ENCODE assay signal across 11 mouse cellular contexts in genomic region chr13:92356376-92356775, GRCm38 (mm10). TPM values are rescaled to one million over a fixed set of nuclear protein-coding genes. Genes with fewer than 3 reads are reported as not detected.
DNase-seq lines count a peak whose midpoint lies in the region; ATAC-seq and TF ChIP-seq lines count a peak whose summit lies in the region.
"Had no signal": no experiment of that assay in that cellular context is flagged by ENCODE, and none has a peak within 500 bp of the region (broad histone marks: within the 10 kb centered on the region; RNA-seq: fewer than 3 reads in every experiment).

No protein-coding gene starts in this region.

- TF ChIP-seq CTCF in forebrain, postnatal 0 days (IDR thresholded peaks at IDR 0.05; ENCODE audit: low read depth), result no peak
- TF ChIP-seq CTCF in intestine, postnatal 0 days (IDR thresholded peaks at IDR 0.05; ENCODE audit: low read depth), result no peak

- no peaks in the 10 kb centered on the region for H3K9me3 ChIP-seq in forebrain, embryonic 10.5 days
- H3K9me3 ChIP-seq in forebrain, postnatal 0 days (ENCODE audit: low read length), result no peaks in the 10 kb centered on the region
- H3K9me3 ChIP-seq in megakaryocyte, embryonic 14.5 days, result no peaks in the 10 kb centered on the region
- H3K9me3 ChIP-seq in intestine, postnatal 0 days (ENCODE audit: control insufficient read depth), result no peaks in the 10 kb centered on the region

- H3K4me2 ChIP-seq in forebrain, postnatal 0 days (ENCODE audit: low read depth), result no peak overlapping the region
- peak overlapping the region; percentile 97 for H3K4me2 ChIP-seq in intestine, postnatal 0 days (replicated peaks; ENCODE audit: low read depth)

- H3K27ac ChIP-seq in forebrain, embryonic 10.5 days, result no peak overlapping the region
- no peak overlapping the region for H3K27ac ChIP-seq in forebrain, postnatal 0 days (ENCODE audit: low read depth, low read length)
- no peak overlapping the region for H3K27ac ChIP-seq in intestine, postnatal 0 days (ENCODE audit: low read depth, low read length)

- H3K36me3 ChIP-seq in forebrain, embryonic 10.5 days (replicated peaks), result peaks cover 63% of the 10 kb centered on the region
- no peaks in the 10 kb centered on the region for H3K36me3 ChIP-seq in forebrain, postnatal 0 days (ENCODE audit: insufficient read depth)
- peaks cover 35% of the 10 kb centered on the region for H3K36me3 ChIP-seq in megakaryocyte, embryonic 14.5 days (replicated peaks; ENCODE audit: low read length)
- H3K36me3 ChIP-seq in intestine, postnatal 0 days (ENCODE audit: control insufficient read depth, insufficient read depth), result peaks cover 7% of the 10 kb centered on the region

- H3K27me3 ChIP-seq in forebrain, embryonic 10.5 days (ENCODE audit: poor library complexity, severe bottlenecking), result no peaks in the 10 kb centered on the region
- H3K27me3 ChIP-seq in forebrain, postnatal 0 days (ENCODE audit: insufficient read depth, low read length), result no peaks in the 10 kb centered on the region
- H3K27me3 ChIP-seq in megakaryocyte, embryonic 14.5 days (replicated peaks), result no peaks in the 10 kb centered on the region
- H3K27me3 ChIP-seq in intestine, postnatal 0 days (replicated peaks; ENCODE audit: control insufficient read depth, insufficient read depth, low read length), result no peaks in the 10 kb centered on the region

- peaks cover 34% of the 10 kb centered on the region for H3K4me1 ChIP-seq in forebrain, embryonic 10.5 days
- 0 out of 2 replicates have a peak, but pooled peaks cover 3% of the 10 kb centered on the region for H3K4me1 ChIP-seq in forebrain, postnatal 0 days (ENCODE audit: insufficient read depth)
- H3K4me1 ChIP-seq in megakaryocyte, embryonic 14.5 days, result peaks cover 36% of the 10 kb centered on the region
- 0 out of 2 replicates have a peak, but pooled peaks cover 6% of the 10 kb centered on the region for H3K4me1 ChIP-seq in intestine, postnatal 0 days (replicated peaks; ENCODE audit: control insufficient read depth, insufficient read depth, low read length)

- H3K9ac ChIP-seq in forebrain, postnatal 0 days, result no peak overlapping the region
- H3K9ac ChIP-seq in intestine, postnatal 0 days (ENCODE audit: low read depth, low read length), result no peak overlapping the region

- WGBS in forebrain, embryonic 10.5 days, result 80% methylated on average over 7 of the region's 7 CpGs
- WGBS in forebrain, postnatal 0 days, result 66% methylated on average over 7 of the region's 7 CpGs
- WGBS in intestine, postnatal 0 days, result 77% methylated on average over 7 of the region's 7 CpGs

- ATAC-seq in forebrain, postnatal 0 days, result no peak
- no peak for ATAC-seq in megakaryocyte, adult 5-6 weeks (ENCODE audit: poor library complexity, severe bottlenecking)
- no peak for ATAC-seq in intestine, postnatal 0 days

- DNase-seq in forebrain, embryonic 10.5 days (ENCODE audit: extremely low spot score, low spot score), result no peak
- no peak for DNase-seq in forebrain, postnatal 0 days
- peak; percentile 25 for DNase-seq in retina, postnatal 1 day
- no peak for DNase-seq in thymus, postnatal 25 days
- DNase-seq in frontal cortex, postnatal 36 days (ENCODE audit: low spot score in 2 of 2), result no peak
- DNase-seq: adrenal gland, adult 8-10 months; layer of hippocampus, adult 9-11 months; thymus, adult 18-20 months had no signal

- H3K4me3 ChIP-seq in forebrain, embryonic 10.5 days, result peak overlapping the region; percentile 83
- no peak overlapping the region for H3K4me3 ChIP-seq in forebrain, postnatal 0 days (ENCODE audit: low read depth, low read length)
- H3K4me3 ChIP-seq in megakaryocyte, embryonic 14.5 days (replicated peaks), result peak overlapping the region; percentile 19
- no peak overlapping the region for H3K4me3 ChIP-seq in intestine, postnatal 0 days (ENCODE audit: low read depth, low read length)

RNA-seq across cellular contexts. Expression of gene Msh3, which starts 1.6 kb away (rescaled TPM):
- 36.1 and 37.5 TPM in 2 replicates for polyA plus RNA-seq in forebrain, embryonic 10.5 days (2016; fragmentation: Nextera tagmentation; extraction: Ambion mirVana)
- 26.9 and 33.6 TPM in 2 replicates for total RNA-seq in forebrain, postnatal 0 days (2014; rRNA removed)
- polyA plus RNA-seq in forebrain, postnatal 0 days (2015; fragmentation: Nextera tagmentation; extraction: Ambion mirVana), result 17.2 and 20.3 TPM in 2 replicates
- 1.2 TPM in 1 of 2 replicates, not detected in the other for polyA plus RNA-seq in megakaryocyte, embryonic 14.5 days (2012; ENCODE audit: insufficient read depth, low replicate concordance)
- total RNA-seq in megakaryocyte, adult 5-6 weeks (2015), result 17.3 and 21.3 TPM in 2 replicates
- 27.5 and 34.6 TPM in 2 replicates for total RNA-seq in megakaryocyte, adult 5-6 weeks (2017)
- polyA plus RNA-seq in intestine, postnatal 0 days (2015; fragmentation: Nextera tagmentation; extraction: Ambion mirVana), result 8.0 and 9.5 TPM in 2 replicates

RNA-seq across cellular contexts. Expression of gene Dhfr, which starts 1.9 kb away (rescaled TPM):
- polyA plus RNA-seq in forebrain, embryonic 10.5 days (2016; fragmentation: Nextera tagmentation; extraction: Ambion mirVana), result 31.7 and 31.8 TPM in 2 replicates
- 3.1 and 3.3 TPM in 2 replicates for total RNA-seq in forebrain, postnatal 0 days (2014; rRNA removed)
- polyA plus RNA-seq in forebrain, postnatal 0 days (2015; fragmentation: Nextera tagmentation; extraction: Ambion mirVana), result 2.8 and 3.1 TPM in 2 replicates
- polyA plus RNA-seq in megakaryocyte, embryonic 14.5 days (2012; ENCODE audit: insufficient read depth, low replicate concordance), result 0.34 TPM in 1 of 2 replicates, not detected in the other
- 11.8 and 13.6 TPM in 2 replicates for total RNA-seq in megakaryocyte, adult 5-6 weeks (2015)
- total RNA-seq in megakaryocyte, adult 5-6 weeks (2017), result 12.6 and 12.7 TPM in 2 replicates
- polyA plus RNA-seq in intestine, postnatal 0 days (2015; fragmentation: Nextera tagmentation; extraction: Ambion mirVana), result 10.2 and 11.0 TPM in 2 replicates

RNA-seq across cellular contexts. Expression of gene Gm20379, which starts 50.6 kb away (rescaled TPM):
- 1.0 and 1.5 TPM in 2 replicates for polyA plus RNA-seq in forebrain, embryonic 10.5 days (2016; fragmentation: Nextera tagmentation; extraction: Ambion mirVana)
- total RNA-seq in forebrain, postnatal 0 days (2014; rRNA removed), result not detected in 2 replicates
- polyA plus RNA-seq in forebrain, postnatal 0 days (2015; fragmentation: Nextera tagmentation; extraction: Ambion mirVana), result 0.25 TPM in 1 of 2 replicates, not detected in the other
- not detected in 2 replicates for polyA plus RNA-seq in megakaryocyte, embryonic 14.5 days (2012; ENCODE audit: insufficient read depth, low replicate concordance)
- total RNA-seq in megakaryocyte, adult 5-6 weeks (2015), result not detected in 2 replicates
- total RNA-seq in megakaryocyte, adult 5-6 weeks (2017), result not detected in 2 replicates
- polyA plus RNA-seq in intestine, postnatal 0 days (2015; fragmentation: Nextera tagmentation; extraction: Ambion mirVana), result 0.34 and 0.73 TPM in 2 replicates
- total RNA-seq: adrenal gland, adult 8-10 months had no signal

Comparison
In these comparisons a context has a peak if more than half of its experiments do, and no peak if none do; other contexts are left out.
1. H3K4me3 ChIP-seq: peak in forebrain, embryonic 10.5 days (single experiment) and megakaryocyte, embryonic 14.5 days (single experiment); none in forebrain, postnatal 0 days (single experiment) and intestine, postnatal 0 days (single experiment).